Mouse (Mus musculus): ENCODE results near the gene Nol9.

Nol9 gene

GRCm38 (mm10) chr4:152038985-152039830 lies at the start of gene Nol9:
TSS of gene Nol9 (plus strand) at chr4:152039321.
- peak; percentile 69 for DNase-seq (ENCODE audit: extremely low spot score, low read depth, low spot score)

- DNase-seq (ENCODE audit: extremely low spot score, low read depth, low spot score), result no peak
Measured at GRCm38 (mm10) chr4:151992091-151992490, 47.0 kb upstream of the Nol9 start.

- no peak for DNase-seq (ENCODE audit: extremely low spot score, low read depth, low spot score)
Measured at GRCm38 (mm10) chr4:151993035-151993434, 46.1 kb upstream of the Nol9 start.

DNA sequence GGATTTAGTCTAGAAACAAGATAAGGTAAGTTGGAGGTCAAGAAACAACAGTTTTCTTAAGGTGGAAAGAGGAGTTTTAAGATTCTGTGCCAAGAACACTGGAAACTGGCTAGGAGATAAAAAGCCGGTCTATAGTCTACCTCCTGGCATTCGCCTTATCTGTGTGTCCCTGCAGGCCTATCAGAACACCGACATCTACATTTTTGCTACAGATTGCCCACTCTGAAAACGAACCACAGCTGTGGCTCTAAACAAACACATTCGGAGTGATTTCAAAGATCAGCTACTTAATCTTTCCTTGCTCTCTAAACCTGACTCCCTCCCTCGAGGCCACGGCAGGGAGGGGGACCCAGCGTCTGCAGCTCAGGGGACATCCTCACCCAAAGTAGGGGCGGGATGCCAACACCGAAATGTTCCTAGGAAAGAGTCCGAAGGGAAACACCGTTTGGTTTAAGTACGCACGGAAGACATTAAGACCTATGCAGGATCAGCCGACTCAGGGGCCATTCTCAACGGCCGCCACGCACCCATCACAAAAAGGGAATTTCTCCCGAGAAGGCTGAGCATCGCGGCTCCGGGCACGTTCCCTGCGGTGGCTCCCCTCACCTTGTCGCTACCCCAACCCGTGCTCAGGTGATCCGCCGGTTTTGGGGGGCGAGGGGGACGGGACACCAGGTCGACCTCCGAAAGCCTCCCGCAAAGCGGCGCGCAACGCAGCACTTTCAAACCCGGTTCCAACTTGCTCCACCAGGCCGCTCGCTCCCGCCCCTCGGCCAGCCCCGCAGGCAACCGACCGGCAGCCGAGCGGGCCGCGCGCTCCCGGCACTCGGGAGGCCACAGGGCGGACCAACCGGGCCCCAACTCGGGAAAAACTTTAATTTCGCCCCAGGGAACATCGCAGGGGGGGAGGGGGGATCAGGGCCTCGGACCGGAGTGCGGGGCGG lies 44.6 kb upstream of the Nol9 start:
- no peak for DNase-seq (ENCODE audit: extremely low spot score, low read depth, low spot score)

GRCm38 (mm10) chr4:151995371-151996172 lies 43.5 kb upstream of the Nol9 start:
- DNase-seq (ENCODE audit: extremely low spot score, low read depth, low spot score), result no peak

DNA sequence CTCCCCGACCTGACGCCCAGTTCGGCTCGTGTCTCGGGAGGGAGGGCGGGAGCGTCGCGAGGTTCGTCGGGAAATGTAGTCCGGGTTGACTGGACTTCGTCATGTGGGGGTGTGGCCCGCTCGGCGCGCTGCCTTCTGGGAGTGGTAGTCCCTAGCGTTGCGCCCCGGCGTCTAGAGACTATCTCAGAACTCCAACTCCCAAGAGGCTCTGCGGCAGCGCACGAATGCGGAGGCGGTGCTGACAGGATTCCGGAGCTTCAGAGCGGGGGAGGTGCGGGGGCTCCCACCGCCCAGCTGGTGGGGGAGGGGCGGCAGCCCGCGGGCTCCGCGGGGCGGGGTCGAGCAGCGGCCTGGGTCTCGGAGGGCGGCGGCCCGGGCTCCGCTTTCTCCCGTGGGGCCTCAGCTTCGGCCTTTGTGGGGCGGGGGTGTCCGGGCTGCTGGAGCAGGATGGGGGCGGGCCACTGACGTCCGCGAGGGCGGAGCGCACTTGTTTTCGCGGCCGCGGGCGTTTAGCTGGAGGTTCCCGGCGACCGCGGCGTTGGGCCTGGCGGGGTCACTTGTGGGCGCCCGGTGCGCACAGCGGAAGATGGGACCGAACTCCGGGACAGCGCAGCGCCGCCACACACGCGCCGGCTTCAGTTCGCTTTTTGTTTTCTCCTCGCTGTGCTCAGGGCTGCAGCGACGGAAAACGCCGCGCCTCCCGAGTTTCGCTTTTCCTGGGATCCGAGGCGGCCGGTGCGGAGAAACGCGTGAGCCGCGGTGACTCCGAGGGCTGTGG lies 42.8 kb upstream of the Nol9 start, which contains the start of gene Phf13:
Phf13 (minus strand) TSS at position 86 of the 778 bp plus-strand sequence.
- peak; percentile 94 for DNase-seq (ENCODE audit: extremely low spot score, low read depth, low spot score)

DNA sequence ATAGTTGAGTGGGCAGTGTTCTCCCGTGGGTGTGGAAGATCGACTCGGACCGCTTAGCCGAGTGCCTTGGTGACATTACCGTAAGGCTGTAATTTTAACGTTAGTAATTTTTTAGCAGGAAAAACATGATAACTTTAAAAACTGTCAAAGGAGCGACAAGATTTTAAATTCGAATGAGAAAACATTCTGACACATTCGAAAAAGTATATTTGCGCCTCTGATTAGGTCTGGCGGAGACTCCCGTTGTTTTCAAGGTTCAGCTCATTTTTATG lies 42.2 kb upstream of the Nol9 start:
- DNase-seq (ENCODE audit: extremely low spot score, low read depth, low spot score), result no peak

DNA sequence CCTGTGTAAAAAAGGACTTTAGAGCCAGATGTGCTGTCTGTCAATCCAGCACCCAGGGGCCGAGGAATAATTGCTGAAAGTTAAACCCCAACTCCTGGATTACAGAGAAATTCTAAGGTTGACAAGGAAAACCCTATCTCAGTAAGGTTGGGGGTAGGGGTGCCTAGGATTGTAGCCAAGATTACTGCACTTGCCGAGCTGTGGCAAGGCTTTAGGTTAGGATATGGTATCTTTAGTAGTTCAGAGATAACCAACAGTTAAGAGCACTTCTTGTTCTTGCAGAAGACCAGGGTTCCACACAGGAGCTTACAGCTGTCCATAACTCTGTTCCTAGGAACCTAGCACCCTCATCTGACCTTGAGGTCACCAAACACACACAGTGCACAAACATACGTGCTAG lies 41.4 kb upstream of the Nol9 start:
- no peak for DNase-seq (ENCODE audit: extremely low spot score, low read depth, low spot score)

DNA sequence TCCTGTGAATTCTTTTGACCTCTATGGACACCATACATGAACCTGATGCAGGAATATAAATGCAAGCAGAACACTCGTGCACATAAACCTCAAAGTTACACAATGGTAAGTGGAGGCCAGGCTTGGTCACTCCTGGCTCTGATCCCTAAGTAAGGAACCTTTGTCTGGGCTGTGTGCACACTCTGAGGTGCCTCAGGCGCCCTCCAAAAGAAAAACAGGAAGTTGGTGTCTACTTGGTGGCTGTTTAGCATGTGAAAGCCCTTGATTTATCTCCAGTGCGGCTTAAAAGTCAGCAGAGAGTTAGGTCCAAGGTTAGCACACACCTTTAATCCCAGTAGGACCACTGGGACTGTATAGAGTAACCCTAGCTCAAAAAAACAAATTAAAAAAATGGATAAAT lies 39.6 kb upstream of the Nol9 start:
- DNase-seq (ENCODE audit: extremely low spot score, low read depth, low spot score), result no peak

DNA sequence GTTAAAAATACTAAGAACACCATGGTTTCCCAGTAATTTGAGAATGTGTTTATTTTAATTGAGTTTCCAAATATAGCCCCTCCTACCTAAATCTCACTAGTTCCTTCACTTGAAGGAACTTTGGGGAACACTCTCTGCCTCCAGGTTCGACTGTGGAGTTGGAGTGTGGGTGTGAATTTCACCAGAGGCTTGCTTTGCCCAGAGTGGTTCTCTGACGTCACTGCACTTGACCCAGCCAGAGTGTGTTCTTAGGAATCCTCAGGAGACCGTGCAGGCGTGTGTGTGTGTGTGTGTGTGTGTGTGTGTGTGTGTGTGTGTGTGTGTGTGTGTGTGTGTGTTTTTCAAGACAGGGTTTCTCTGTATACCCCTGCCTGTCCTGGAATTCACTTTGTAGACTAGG lies 38.2 kb upstream of the Nol9 start:
- no peak for DNase-seq (ENCODE audit: extremely low spot score, low read depth, low spot score)

- DNase-seq (ENCODE audit: extremely low spot score, low read depth, low spot score), result no peak
Measured at GRCm38 (mm10) chr4:152001335-152001734, 37.8 kb upstream of the Nol9 start.

GRCm38 (mm10) chr4:152002063-152002462 lies 37.1 kb upstream of the Nol9 start:
- DNase-seq (ENCODE audit: extremely low spot score, low read depth, low spot score), result no peak

DNA sequence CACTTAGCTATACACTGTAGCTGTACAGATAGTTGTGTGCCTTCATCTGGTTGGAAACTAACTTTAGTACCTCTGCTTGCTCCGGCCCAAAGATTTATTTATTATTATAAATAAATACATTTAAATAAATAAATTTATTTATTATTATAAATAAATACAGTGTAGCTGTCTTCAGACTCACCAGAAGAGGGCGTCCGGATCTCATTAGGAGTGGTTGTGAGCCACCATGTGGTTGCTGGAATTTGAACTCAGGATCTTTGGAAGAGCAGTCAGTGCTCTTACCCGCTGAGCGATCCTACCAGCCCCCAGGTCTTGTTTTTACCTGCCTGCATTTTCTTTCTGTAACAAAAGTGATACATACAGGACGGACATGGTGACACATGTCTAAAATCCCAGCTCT lies 33.0 kb upstream of the Nol9 start:
- DNase-seq (ENCODE audit: extremely low spot score, low read depth, low spot score), result no peak

DNA sequence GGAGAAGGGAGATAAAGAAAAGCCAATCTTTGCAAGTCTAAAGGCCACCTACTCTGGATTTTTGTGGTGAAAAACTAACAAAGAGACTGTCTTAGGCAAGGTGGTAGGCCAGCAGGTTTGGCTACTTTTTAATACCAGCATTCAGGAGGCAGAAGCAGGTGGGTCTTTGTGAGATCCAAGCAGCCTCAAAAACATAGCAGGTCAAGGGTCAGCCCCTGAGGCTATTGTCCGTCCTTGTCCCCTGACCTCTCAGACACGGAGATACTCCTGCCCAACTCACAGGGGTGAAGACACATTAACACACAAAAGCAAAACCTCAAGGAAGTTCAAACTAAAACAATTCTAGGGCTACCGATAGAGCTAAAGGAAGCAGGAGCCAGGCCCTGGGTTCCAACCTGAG lies 32.3 kb upstream of the Nol9 start:
- DNase-seq (ENCODE audit: extremely low spot score, low read depth, low spot score), result no peak

DNA sequence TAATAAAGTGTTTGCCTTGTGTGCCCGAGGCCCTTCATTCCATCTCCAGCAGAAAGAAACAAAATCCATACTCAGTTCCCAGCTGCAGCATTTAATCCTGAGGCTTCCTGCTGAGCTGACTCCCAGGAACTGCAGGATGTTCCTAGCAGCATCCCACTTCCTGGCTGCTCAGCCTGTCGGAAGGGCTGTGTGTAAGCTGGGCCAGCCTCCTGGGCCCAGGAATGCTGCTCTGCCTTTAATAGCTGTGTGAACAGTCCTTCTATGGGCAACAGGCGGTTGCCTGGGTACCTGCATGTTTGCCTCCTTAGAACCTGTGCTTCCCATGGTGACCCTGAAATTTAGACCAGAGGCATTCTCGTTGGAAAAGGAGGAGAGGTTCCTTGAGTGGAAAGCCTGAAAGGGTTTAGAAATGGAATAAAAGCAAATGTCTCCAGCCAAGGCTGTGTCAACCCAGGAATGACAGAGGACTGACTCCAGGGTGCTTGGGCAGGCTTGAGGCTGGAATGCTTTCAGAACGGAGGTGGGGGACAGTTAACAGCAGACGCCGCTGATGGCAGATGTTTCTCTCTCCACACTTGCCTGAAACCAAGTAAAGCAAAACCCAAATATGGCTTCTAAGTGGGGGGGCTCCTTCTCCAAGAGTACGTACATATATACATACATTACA lies 31.5 kb upstream of the Nol9 start:
- DNase-seq (ENCODE audit: extremely low spot score, low read depth, low spot score), result no peak

DNA sequence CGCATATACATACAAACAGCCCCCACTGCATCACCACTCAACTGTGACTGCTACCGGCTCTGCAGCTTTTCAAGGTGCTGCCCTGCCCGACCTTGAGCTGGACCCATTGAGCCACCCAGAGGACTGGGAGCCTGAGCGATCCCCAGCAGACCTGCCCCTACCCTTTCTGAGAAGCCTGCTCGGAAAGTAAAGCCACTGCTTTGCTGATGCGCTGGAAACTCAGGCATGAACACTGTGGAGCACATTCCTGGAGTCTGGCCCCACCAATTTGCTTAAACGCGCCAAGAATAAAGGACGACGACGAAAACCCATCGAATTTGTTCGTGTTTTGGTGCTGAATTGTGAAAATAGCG lies 31.0 kb upstream of the Nol9 start:
- no peak for DNase-seq (ENCODE audit: extremely low spot score, low read depth, low spot score)

DNA sequence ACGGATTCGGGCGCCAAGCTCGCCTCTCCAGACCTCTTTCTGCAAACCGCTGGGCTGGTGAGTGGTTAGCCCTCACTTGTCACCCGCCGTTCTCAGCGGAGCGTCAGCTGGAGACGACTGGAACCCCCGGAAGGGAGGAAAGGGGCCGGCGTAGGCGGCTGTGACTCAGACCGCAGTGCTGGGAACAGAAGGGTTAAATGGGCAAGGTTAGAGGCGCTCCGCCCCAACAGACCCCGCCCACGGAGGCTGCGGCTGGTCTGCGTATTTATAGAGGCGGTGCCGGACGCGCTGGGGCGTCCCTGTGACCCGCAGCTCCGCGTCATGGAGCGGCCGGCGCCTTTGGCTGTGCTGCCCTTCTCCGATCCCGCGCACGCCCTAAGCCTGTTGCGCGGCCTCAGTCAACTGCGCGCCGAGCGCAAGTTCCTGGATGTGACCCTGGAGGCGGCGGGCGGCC lies 30.5 kb upstream of the Nol9 start, which contains the start of gene Klhl21:
Klhl21 (plus strand) TSS at position 182 of the 454 bp plus-strand sequence.
- DNase-seq (ENCODE audit: extremely low spot score, low read depth, low spot score), result no peak

DNA sequence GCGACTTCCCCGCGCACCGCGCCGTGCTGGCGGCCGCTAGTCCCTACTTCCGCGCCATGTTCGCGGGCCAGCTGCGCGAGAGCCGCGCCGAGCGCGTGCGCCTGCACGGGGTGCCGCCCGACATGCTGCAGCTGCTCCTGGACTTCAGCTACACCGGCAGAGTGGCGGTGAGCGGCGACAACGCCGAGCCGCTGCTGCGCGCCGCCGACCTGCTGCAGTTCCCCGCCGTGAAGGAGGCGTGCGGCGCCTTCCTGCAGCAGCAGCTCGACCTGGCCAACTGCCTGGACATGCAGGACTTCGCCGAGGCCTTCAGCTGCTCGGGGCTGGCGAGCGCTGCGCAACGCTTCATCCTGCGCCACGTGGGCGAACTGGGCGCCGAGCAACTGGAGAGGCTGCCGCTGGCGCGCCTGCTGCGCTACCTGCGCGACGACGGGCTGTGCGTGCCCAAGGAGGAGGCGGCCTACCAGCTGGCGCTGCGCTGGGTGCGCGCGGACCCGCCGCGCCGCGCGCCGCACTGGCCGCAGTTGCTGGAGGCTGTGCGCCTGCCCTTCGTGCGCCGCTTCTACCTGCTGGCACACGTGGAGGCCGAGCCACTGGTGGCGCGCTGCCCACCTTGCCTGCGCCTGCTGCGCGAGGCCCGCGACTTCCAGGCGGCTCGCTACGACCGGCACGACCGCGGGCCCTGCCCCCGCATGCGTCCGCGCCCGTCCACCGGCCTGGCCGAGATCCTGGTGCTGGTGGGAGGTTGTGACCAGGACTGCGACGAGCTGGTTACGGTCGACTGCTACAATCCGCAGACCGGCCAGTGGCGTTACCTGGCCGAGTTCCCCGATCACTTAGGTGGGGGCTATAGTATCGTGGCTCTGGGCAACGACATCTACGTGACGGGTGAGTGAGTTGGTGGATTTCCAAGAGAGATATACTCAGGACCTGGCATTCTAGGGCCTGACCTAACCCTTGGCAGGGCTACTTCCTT lies 29.8 kb upstream of the Nol9 start:
- DNase-seq (ENCODE audit: extremely low spot score, low read depth, low spot score), result no peak
